Mouse (Mus musculus) CH12.LX (cell line): ENCODE data around the gene Krtap11-1.

ENCODE experiments used
- CTCF ChIP-seq, 2 experiments: IDR thresholded peaks in 1 of 2; conservative IDR thresholded peaks in 1 of 2; 2 replicates each; pipeline ENCODE4 v1.5.1; 2011 to 2012; ENCODE audit warnings: low read depth in 2 of 2, low read length in 2 of 2, improper control_type of control experiment in 1 of 2, inconsistent platforms in 1 of 2, mild to moderate bottlenecking in 1 of 2, moderate library complexity in 1 of 2
- HCFC1 ChIP-seq: IDR thresholded peaks from 2 replicates; pipeline ENCODE4 v1.6.1; 2012; ENCODE audit warnings: low read depth, mild to moderate bottlenecking, inconsistent platforms, low read length, improper control_type of control experiment
- MAX ChIP-seq: IDR thresholded peaks from 2 replicates; pipeline ENCODE4 v1.6.1; 2011; ENCODE audit warnings: low read length, improper control_type of control experiment
- MYC ChIP-seq: IDR thresholded peaks from 2 replicates; pipeline ENCODE4 v1.6.1; 2011; ENCODE audit warnings: low read depth, mild to moderate bottlenecking, improper control_type of control experiment, low read length
- ZKSCAN1 ChIP-seq: IDR thresholded peaks from 2 replicates; pipeline ENCODE4 v1.6.1; 2012; ENCODE audit warnings: low read depth, inconsistent platforms, low read length, improper control_type of control experiment, borderline replicate concordance

GRCm38 (mm10) chr16:89608161-89608790 is 37.3 kb upstream of the Krtap11-1 start:
- TF ChIP-seq CTCF (conservative IDR thresholded peaks at IDR 0.05 in 1 of 2, IDR thresholded peaks at IDR 0.05 in 1 of 2; ENCODE audit: low read depth in 2 of 2, low read length in 2 of 2) = no peak
- no peak for TF ChIP-seq MAX
- TF ChIP-seq HCFC1 = no peak
- TF ChIP-seq ZKSCAN1 = no peak
- no peak for TF ChIP-seq MYC
